Mouse (Mus musculus) frontal cortex, adult (tissue): Measurements from ENCODE around the gene Zmynd10.
A peak's percentile ranks its signal among the peaks of the same experiment; 100 is the strongest.

Experiments used
- ATAC-seq: cut with Nextera tagmentation; 2 replicates; pipeline ENCODE4 v1.9.2; 2017; ENCODE audit warnings: mild to moderate bottlenecking, moderate library complexity, mixed read lengths; ENCODE audit not compliant: low TSS enrichment

Zmynd10 gene

DNA sequence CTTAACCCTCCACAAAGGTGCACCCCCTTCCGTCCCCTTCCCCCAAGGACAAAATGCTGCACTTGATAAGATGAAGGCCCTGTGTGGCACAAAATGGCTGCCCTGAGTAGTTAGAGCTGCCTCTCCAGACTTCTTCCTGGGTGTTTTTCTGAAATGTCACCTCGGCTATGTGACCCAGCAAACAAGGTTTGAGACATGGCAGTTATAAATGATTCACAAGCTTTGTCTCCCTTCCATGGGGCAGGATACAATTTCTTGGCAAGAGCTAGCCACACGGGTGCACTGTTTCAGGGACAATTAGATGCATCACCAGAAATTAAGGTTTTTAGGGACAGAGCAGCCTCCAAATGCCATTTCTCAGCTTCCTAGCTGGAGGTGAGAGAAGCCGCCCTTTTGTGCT lies 6.7 kb upstream of the Zmynd10 start:
- ATAC-seq = no peak

DNA sequence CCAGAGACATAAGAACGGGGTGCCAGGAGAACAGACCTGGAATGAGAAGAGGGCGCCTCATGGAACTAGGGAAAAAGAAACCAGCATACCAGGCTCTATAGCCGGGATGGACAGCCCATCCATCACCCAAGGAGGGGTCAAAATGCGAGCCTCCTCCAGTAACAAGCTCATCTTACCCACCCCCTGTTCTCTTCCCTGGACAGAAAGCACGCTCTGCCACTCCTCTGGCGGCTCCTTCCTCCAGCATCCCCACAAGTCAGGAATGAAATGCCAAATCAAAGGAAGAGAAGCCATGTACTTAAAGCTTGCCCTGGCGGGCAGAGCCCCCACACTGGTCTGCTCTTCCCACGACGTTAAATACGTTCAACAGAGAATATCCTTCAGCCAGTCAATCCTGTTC lies 6.1 kb upstream of the Zmynd10 start:
- no peak for ATAC-seq

DNA sequence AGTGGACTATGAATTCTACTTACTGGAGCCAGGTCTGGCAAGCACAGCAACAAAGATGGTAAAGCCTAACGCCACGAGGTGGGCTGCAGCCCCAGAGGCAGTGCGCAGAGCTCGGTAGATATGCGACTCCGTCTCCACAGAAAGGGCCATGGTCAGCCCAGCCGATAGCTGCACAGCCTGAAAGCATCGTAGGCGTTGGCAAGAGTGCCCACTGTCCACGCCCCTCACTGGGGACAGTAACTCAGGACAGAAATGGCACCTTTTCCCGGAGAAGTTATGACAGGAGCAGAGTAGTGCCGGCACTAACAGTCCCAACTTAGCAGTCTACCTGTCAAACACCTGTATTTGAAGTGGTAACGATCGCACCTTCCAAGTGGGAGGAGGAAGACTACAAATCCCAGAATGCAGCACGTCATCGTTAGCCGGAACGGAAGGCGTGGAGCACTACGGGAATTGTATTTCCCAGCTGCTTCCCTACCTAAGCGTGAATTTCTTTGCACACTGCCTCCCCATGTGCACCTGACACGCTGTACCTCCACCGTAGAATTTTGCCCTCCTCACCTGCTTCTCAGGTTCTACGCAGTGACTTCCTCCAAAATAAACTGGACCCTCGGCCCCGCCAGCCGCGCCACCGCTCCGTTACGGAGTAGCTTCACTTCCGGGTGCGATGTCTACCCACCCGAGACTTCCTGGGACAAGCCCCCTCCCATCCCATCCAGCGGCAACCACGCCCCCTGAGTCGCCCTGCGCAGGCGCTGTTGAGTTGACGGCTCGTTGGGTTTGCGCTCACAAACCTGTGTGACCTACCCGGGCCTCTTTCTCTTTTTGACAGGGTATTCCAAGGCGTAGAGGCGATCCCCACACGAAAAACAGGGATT lies 5.4 kb upstream of the Zmynd10 start, which contains the start of the genes Cyb561d2 and Nprl2:
Gene Cyb561d2 (minus strand): TSS at position 720 of the 878 bp plus-strand sequence.
Gene Nprl2 (plus strand): TSS at position 753 of the 878 bp plus-strand sequence.
- ATAC-seq = peak; percentile 72

DNA sequence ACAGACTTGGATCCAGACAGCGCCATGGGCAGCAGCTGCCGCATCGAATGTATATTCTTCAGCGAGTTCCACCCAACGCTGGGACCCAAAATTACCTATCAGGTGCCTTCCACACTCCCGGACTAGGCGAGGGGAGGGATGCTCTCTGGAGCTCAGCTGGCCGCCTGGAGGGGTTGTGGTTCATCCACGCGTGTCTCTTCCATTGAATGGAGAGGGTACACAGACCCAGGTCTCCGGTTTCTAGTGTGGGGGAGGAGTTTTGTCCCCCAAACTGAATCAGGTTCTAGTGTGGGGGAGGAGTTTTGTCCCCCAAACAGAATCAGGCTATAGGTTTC lies 4.8 kb upstream of the Zmynd10 start:
- ATAC-seq = peak; percentile 1; the same call in 1 of the 2 replicates

DNA sequence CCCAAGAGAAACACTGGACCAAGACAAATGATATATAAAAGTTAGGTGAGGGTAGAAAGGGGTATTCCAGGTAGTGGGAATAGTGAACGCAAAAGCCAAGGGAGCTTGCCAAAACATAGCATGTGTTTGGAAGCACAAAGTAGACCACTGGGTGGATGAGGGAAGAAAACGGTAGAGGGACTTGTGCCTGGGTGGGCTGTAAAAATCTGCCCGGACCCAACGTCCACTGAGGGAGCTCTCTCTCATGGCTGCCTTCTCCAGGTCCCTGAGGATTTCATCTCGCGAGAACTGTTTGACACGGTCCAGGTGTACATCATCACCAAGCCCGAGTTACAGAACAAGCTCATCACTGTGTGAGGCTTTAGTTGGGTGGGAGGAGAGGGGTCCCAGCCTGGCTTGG lies 4.4 kb upstream of the Zmynd10 start:
- no peak for ATAC-seq

DNA sequence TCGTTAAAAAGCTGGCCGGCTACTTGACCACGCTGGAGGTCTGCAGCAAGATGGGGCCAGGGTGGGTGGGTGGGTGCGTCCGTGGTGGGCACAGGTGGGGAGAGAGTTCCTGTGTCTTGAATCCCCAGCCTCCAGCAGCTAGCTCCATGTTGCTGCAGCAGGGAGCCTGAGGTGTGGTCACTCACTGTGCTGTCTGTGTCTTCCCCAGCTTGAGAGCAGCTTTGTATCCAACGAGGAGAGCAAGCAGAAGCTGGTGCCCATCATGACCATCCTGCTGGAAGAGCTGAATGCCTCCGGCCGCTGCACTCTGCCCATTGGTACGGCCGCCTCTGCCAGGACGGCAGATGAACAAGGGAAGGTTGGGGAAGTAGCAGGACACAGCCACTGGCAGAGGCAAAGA lies 3.8 kb upstream of the Zmynd10 start:
- no peak for ATAC-seq

GRCm38 (mm10) chr9:107544196-107544700 lies 2.9 kb upstream of the Zmynd10 start:
- ATAC-seq = no peak

- ATAC-seq = no peak
Measured at GRCm38 (mm10) chr9:107544729-107545128, 2.4 kb upstream of the Zmynd10 start.

GRCm38 (mm10) chr9:107545199-107545598 lies 1.9 kb upstream of the Zmynd10 start:
- no peak for ATAC-seq

GRCm38 (mm10) chr9:107545602-107546001 lies 1.5 kb upstream of the Zmynd10 start:
- no peak for ATAC-seq

GRCm38 (mm10) chr9:107547957-107548356 lies 859 bp downstream of the Zmynd10 start:
- no peak for ATAC-seq

GRCm38 (mm10) chr9:107548820-107549219 lies 1.7 kb downstream of the Zmynd10 start:
- ATAC-seq = no peak

DNA sequence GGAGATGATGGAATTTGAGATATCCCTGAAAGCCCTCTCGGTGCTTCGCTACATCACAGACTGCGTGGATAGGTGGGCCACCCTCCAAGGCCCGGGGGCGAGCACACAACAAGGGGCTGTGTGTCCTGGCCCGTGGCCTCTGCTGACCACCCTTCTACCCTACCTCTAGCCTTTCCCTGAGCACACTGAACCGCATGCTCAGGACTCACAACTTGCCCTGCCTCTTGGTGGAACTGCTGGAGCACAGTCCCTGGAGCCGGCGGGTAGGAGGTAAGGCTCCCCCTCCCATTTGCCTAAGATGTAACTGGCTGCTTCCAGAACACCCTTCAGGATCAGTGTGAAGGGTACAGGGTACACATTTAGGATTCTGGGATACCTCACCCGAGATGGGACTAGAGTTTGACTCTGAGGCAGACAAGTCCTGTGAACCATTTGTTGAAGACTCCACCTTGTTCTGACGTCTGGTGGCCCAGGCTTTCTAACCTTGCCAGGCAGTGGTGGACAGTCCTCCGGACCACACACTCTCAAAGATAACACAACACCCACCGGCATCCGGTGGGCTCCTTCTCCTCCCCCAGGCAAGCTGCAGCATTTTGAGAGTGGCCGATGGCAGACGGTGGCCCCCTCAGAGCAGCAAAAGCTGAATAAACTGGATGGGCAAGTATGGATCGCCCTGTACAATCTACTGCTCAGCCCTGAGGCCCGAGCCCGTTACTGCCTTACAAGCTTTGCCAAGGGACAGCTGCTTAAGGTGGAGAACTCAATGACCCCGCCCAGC lies 2.4 kb downstream of the Zmynd10 start:
- ATAC-seq = no peak

DNA sequence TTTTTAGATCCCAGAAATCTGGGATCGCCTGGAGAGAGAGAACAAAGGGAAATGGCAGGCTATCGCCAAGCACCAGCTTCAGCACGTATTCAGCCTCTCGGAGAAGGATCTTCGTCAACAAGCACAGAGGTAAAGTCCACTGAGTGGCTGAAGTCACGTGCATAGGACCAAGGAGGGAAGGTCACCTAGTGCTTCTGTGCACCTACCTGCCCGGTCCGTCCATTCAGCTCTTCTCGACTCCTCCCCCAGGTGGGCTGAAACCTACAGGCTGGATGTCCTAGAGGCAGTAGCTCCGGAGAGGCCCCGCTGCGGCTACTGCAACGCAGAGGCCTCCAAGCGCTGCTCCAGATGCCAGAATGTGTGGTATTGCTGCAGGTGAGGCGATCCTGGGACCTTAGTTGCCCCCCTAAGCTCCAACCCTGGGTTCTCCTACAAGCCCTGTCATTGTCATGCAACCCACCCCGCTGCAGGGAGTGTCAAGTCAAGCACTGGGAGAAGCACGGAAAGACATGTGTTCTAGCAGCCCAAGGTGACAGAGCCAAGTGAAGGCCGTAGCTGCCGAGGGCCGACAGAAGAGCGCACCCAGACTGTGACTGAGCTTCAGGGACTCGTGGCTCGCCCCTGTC lies 3.5 kb downstream of the Zmynd10 start:
- no peak for ATAC-seq

DNA sequence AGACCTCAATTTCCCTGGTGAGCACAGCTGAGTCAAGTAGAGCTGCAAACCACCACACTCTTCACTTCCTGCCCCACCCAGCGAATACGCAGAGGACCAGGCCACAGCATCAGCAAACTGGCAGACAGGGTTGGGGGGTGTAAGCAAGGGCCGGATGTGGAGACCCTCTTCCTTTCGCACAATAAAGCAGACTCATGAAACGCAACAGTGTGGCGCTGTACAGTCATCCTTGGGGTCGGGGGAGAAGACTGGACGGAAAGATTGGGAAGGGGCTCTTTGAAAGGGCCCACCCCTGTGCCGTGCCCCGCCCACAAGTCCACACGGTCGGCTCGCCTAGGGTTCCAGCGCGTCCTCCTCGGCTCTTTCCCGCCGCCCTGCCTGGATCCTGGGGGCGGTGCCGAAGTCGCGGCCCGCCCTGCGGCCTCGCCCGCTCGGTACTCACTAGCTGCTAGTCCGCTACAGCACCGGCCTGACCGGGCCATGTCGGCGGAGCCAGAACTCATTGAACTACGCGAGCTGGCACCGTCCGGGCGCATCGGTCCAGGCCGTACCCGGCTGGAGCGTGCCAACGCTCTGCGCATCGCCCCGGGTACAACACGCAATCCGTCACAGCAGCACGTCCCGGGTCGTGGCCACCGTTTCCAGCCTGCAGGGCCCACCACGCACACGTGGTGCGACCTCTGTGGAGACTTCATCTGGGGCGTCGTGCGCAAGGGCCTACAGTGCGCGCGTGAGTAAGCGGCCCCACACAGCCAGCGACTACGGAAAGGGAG lies 4.2 kb downstream of the Zmynd10 start, which contains the start of gene Rassf1:
Gene Rassf1 (plus strand): TSS at position 439 of the 773 bp plus-strand sequence.
- ATAC-seq = no peak

DNA sequence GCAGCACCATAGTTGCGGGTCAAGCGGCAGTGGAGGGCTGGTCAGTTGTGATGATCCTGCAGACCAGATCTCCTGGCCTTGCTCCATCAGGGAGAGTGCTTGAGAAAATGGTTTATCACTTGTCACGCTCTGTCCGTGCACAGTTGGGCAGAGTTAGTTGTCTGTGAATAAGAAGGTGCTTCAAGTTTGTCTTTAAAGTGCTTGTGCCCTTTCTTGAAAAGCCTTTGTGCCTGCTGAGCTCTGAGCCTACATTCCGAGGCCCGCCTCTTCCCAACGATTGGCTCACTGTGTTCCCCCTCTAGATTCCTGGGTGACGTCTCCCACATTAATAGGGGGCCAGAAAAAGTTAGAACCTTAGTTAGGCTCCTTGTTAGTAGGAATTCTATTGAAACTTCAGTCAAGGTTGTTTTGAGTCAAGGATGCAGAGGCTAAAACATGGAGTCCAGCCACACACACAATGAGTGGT lies 4.8 kb downstream of the Zmynd10 start:
- no peak for ATAC-seq

DNA sequence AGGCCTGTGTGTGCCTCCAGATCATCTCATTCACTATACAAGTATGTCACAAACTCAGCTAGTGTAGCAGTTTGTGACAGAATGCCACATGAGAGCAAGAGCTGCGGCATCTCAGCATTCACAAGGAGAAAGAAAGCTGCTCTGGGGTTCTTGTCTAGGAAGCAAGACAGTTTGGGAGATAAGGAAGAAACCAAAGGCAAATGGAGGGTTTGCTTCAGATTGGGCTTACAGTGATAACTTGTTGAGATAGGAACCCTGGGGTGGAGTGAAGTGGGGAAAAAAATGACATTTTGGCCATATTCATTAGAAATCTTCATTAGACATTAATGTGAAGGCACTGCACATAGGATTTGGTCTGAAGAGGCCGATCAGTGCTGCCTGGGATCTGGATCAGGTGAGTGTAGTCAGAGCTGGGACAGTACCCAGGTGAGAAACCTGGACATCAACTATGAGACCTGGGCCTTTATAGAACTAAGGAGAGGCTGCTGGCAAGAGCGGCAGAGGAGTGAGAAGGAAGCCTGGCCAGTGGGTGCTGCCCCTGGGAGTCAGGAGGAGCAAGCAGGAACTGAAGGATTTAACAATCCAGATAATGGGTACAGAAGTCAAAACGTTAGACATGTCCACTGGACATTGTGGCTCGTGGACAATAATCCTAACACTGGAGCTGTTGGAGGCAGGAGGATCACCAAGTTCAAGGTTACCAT lies 5.7 kb downstream of the Zmynd10 start:
- ATAC-seq = no peak

DNA sequence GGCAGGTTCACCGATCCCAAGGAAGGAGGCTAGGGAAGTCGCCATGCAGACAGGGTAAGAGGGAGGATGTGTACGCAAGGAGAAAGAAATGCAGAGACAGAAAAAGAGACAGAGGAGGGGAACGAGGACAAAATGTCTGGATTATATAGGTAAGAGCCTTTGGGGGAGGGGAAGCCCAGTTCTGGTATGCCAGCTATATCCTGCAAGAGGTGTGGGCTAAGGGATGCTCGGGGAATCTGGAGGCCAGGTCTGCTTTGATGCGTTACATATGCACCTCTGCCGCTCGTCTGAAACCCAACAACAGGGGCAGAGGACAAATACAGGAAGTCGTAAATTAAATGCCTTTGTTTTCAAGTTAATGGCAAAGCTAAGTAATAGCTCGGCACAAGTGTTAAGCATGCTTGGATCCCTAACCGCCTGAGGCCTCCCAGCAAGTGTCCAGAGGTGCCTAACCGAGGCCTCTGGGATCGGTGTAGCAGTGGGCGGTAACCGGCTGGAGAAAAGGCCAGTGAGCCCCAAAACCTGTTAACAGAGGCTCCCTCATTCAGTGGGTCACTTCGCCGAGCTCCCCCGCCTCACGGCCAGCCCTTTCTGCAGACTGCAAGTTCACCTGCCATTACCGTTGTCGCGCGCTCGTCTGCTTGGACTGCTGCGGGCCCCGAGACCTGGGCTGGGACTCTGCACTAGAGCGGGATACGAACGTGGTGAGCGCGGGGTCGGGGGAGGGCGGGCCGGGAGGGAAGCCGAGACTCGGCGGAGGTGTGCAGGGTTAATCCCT lies 6.6 kb downstream of the Zmynd10 start:
- ATAC-seq = peak; percentile 15; the same call in 1 of the 2 replicates

GRCm38 (mm10) chr9:107554319-107554825 lies 7.3 kb downstream of the Zmynd10 start:
- peak; percentile 85 for ATAC-seq
